Mouse (Mus musculus) heart, adult 2 months (tissue): Measurements from ENCODE around the gene Scarb1.

Source experiments
- CTCF ChIP-seq: fragments of 200-600 bp; IDR thresholded peaks from 2 replicates; pipeline ENCODE4 v1.8.1; 2022; ENCODE audit warnings: antibody characterized with exemption, mild to moderate bottlenecking, moderate library complexity
- POLR2A ChIP-seq: fragments of 200-500 bp; IDR thresholded peaks from 2 replicates; pipeline ENCODE4 v1.6.1; 2011; ENCODE audit warnings: mild to moderate bottlenecking, low read depth, low read length, control low read depth; ENCODE audit not compliant: insufficient read depth

DNA sequence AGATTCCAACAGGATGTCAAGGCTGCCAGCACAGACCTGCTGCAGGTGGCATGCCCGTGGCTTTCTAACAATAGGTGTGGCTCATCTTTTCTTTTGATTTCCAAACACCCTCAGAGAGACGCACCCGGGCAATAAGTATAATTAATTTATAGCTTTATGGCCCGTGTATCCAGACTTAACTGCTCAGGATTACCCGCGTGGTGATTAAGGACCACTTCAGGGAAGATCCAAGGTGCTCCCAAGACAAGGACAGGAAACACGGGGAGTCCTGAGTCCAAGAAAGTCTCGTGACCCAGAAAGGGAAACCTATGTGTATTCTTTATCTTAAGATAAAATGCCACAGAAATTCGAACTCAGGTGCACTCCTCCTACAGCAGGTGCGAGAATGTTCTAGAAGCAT, 49.5 kb downstream of the Scarb1 start:
- TF ChIP-seq CTCF (no peak), POLR2A (no peak)
